Mouse (Mus musculus): ENCODE measurements around the gene Trmt2a.

GRCm38 (mm10) chr16:18229622-18230021 is 18.9 kb upstream of the Trmt2a start:
- TF ChIP-seq CTCF (IDR thresholded peaks at IDR 0.05; ENCODE audit: extremely low read depth, insufficient read depth, insufficient read length, insufficient replicate concordance): no peak
- TF ChIP-seq POLR2A (IDR thresholded peaks at IDR 0.05; ENCODE audit: low read depth, low read length): no peak
